Mouse (Mus musculus) kidney, embryonic 14.5 days (tissue): Measurements from ENCODE around the gene Saxo1. TPM values are rescaled to one million over a fixed set of nuclear protein-coding genes. Genes with fewer than 3 reads are reported as not detected.

Experiments used
- ATAC-seq: fragments of 200-750 bp; cut with Nextera tagmentation; 2 replicates; pipeline ENCODE4 v1.8.0; 2017; ENCODE audit warnings: moderate number of reproducible peaks, mild to moderate bottlenecking, moderate TSS enrichment, moderate library complexity; ENCODE audit not compliant: low FRiP score, low TSS enrichment
- H3K27ac ChIP-seq: fragments of 300-500 bp; sonication (generic); 2 replicates; pipeline ENCODE4 v1.5.1; 2014; ENCODE audit warnings: low read depth, mild to moderate bottlenecking, low read length, moderate library complexity, mixed read lengths
- H3K27me3 ChIP-seq: fragments of 300-500 bp; sonication (generic); 2 replicates; pipeline ENCODE4 v1.6.1; 2014; ENCODE audit warnings: mild to moderate bottlenecking, low read length; ENCODE audit not compliant: control insufficient read depth, insufficient read depth
- H3K36me3 ChIP-seq: fragments of 300-500 bp; sonication (generic); 2 replicates; pipeline ENCODE4 v1.6.1; 2014; ENCODE audit warnings: low read length, mixed read lengths; ENCODE audit not compliant: control insufficient read depth, insufficient read depth
- H3K4me1 ChIP-seq: fragments of 300-500 bp; sonication (generic); 2 replicates; pipeline ENCODE4 v1.6.1; 2014; ENCODE audit warnings: low read length, mixed read lengths; ENCODE audit not compliant: control insufficient read depth, insufficient read depth
- H3K4me2 ChIP-seq: fragments of 300-500 bp; sonication (generic); replicated peaks from 2 replicates; pipeline ENCODE4 v1.6.1; 2014; ENCODE audit warnings: low read depth, mild to moderate bottlenecking, low read length
- H3K4me3 ChIP-seq: fragments of 300-500 bp; sonication (generic); 2 replicates; pipeline ENCODE4 v1.5.1; 2014; ENCODE audit warnings: mild to moderate bottlenecking, low read length
- H3K9ac ChIP-seq: fragments of 300-500 bp; sonication (generic); 2 replicates; pipeline ENCODE4 v1.6.1; 2014; ENCODE audit warnings: low read depth, mild to moderate bottlenecking, low read length, moderate library complexity
- H3K9me3 ChIP-seq: fragments of 300-500 bp; sonication (generic); 2 replicates; pipeline ENCODE4 v1.6.1; 2016; ENCODE audit warnings: low read length; ENCODE audit not compliant: control insufficient read depth
- WGBS: fragments of 180-500 bp; shearing (Covaris S2); extraction: QIAGEN DNeasy Blood & Tissue Kit; methylation state at CpG from one replicate; pipeline ENCODE4 v1.1.7; 2014; 5-methylcytosine and 5-hydroxymethylcytosine counted together
- polyA plus RNA-seq: library from polyadenylated mRNA; unstranded; fragments of >200 nt; fragmentation: Nextera tagmentation; extraction: Ambion mirVana; gene quantifications from 2 replicates; pipeline ENCODE4 v1.2.1, GENCODE M21; 2014

Gene Saxo1
- polyA plus RNA-seq, 1 experiment from 2014 or later: 0.12 TPM

- no peaks in the 10 kb centered on the region for H3K27me3 ChIP-seq
- no peak for ATAC-seq
- no peak overlapping the region for H3K9ac ChIP-seq
- no peak overlapping the region for H3K27ac ChIP-seq
- H3K4me2 ChIP-seq: no peak overlapping the region
- no peaks in the 10 kb centered on the region for H3K9me3 ChIP-seq
- no peak overlapping the region for H3K4me3 ChIP-seq
- H3K4me1 ChIP-seq: no peaks in the 10 kb centered on the region
- no peaks in the 10 kb centered on the region for H3K36me3 ChIP-seq
- WGBS: 96% methylated on average over 6 of the region's 6 CpGs
These were observed 75.0 kb downstream of the Saxo1 start for GRCm38 (mm10) chr4:86483013-86483615.

DNA sequence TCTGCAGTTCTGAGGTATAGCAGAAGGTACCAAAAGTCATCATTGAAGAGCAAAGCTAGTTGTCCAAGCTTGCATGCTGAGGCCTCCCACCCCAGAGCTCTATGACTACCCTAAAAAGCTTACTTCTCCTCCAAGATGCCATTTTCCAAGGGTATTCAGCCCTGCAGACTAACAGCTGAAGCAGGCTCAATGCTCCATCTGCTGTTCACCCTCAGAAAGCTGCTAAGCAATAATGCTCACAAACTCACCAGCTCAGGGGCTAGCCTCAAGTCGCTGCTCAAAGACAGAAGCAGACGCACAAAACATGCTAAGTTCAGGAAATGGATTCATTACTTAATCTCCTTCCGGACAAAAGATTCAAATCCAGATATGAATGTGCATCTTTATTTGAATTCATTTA, 77.2 kb downstream of the Saxo1 start:
- H3K4me1 ChIP-seq: no peaks in the 10 kb centered on the region
- no peaks in the 10 kb centered on the region for H3K9me3 ChIP-seq
- ATAC-seq: no peak
- no peak overlapping the region for H3K4me3 ChIP-seq
- no peaks in the 10 kb centered on the region for H3K36me3 ChIP-seq
- H3K27ac ChIP-seq: no peak overlapping the region
- 70% methylated on average over 3 of the region's 3 CpGs for WGBS
- H3K27me3 ChIP-seq: no peaks in the 10 kb centered on the region
- H3K4me2 ChIP-seq: no peak overlapping the region
- no peak overlapping the region for H3K9ac ChIP-seq

- no peaks in the 10 kb centered on the region for H3K36me3 ChIP-seq
- H3K4me3 ChIP-seq: no peak overlapping the region
- no peak overlapping the region for H3K4me2 ChIP-seq
- H3K27me3 ChIP-seq: no peaks in the 10 kb centered on the region
- H3K4me1 ChIP-seq: no peaks in the 10 kb centered on the region
- H3K9me3 ChIP-seq: no peaks in the 10 kb centered on the region
- 90% methylated on average over 5 of the region's 5 CpGs for WGBS
- no peak for ATAC-seq
- no peak overlapping the region for H3K9ac ChIP-seq
- H3K27ac ChIP-seq: no peak overlapping the region
These were observed 93.3 kb downstream of the Saxo1 start for GRCm38 (mm10) chr4:86464808-86465207.

DNA sequence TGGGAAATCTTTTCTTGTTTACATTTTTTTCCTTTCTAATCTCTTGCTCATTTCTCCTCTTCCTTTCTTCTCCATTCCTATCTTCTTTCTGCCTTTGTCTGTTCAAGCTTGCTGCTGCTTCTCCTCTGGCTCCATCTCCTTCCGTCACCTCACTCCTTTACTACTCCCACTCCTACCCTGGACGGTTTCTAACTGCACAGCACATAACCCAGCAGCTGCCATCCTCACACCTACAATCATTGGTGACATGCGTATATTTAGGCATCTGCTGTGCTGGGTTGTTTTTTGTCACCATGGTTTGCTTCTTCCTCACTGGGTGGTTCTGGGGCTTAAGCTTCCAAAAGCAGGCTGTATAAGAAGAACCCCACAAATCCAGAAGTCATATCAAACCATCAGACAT, 107.7 kb downstream of the Saxo1 start:
- Histone ChIP-seq H3K27ac (no peak overlapping the region), H3K4me1 (no peaks in the 10 kb centered on the region), H3K36me3 (no peaks in the 10 kb centered on the region), H3K9ac (no peak overlapping the region), H3K9me3 (no peaks in the 10 kb centered on the region), H3K27me3 (no peaks in the 10 kb centered on the region), H3K4me3 (no peak overlapping the region), H3K4me2 (no peak overlapping the region)
- 72% methylated on average over 3 of the region's 3 CpGs for WGBS
- no peak for ATAC-seq

GRCm38 (mm10) chr4:86436336-86436735, 121.8 kb downstream of the Saxo1 start:
- Histone ChIP-seq H3K27ac (no peak overlapping the region), H3K9me3 (no peaks in the 10 kb centered on the region), H3K9ac (no peak overlapping the region), H3K4me1 (peaks cover 3% of the 10 kb centered on the region; the same call in 1 of the 2 replicates), H3K4me3 (no peak overlapping the region), H3K4me2 (no peak overlapping the region), H3K36me3 (no peaks in the 10 kb centered on the region), H3K27me3 (no peaks in the 10 kb centered on the region)
- 54% methylated on average over 3 of the region's 3 CpGs for WGBS
- ATAC-seq: peak; percentile 85

DNA sequence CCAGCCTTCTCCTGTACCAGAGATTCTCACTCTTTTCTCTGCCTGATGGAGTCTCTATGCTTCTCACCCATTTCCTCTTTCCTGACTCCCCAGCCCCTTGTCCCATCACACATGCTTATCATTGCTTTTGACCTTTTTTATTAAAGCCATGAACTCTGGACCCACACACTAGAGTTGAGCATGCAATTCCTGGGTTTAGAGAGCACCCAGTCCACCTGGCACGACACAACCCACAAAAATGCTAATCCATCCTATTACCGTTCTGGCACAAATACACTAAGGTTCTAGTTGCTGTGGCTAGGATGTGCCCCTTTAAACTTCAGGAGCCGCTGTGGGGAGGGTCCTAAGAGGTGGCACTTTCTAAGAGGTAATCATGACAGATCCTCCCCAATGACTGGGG, 122.5 kb downstream of the Saxo1 start:
- ATAC-seq: no peak
- peaks cover 3% of the 10 kb centered on the region; the same call in 1 of the 2 replicates for H3K4me1 ChIP-seq
- WGBS: 91% methylated on average over 3 of the region's 3 CpGs
- no peak overlapping the region for H3K27ac ChIP-seq
- no peak overlapping the region for H3K9ac ChIP-seq
- H3K36me3 ChIP-seq: no peaks in the 10 kb centered on the region
- H3K4me3 ChIP-seq: no peak overlapping the region
- no peaks in the 10 kb centered on the region for H3K9me3 ChIP-seq
- no peak overlapping the region for H3K4me2 ChIP-seq
- no peaks in the 10 kb centered on the region for H3K27me3 ChIP-seq

DNA sequence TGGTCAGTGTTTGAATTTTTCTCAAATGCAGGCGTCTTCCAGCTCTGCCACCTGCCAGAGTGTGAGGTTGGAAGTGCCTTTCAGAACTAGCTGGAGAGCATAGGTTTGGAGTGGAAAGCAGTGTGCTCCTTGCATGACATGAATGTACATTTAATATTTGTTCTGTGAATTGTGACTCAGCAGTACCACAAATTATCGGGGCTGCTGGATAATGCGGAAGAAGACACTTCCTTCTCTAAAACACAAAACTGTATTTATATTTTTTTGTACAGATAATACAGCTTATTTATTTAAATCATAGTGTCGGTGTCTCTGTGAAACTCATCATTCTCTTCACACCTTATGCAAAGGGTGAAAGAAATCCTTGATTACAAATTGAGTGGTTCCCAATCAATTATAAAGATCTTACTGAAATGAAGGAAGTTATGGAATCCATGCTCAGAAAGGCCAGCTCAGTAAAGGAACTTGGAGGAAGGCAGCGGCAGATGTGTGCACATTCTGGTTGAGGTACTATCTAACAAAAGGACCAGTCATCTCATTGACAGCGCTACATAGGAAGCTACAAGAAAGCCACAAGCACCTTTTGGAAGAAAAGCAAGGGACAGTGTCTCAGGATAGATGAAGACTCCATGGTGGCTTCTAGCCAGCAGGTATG, 129.9 kb downstream of the Saxo1 start:
- no peak overlapping the region for H3K27ac ChIP-seq
- H3K4me2 ChIP-seq: no peak overlapping the region
- no peaks in the 10 kb centered on the region for H3K36me3 ChIP-seq
- no peaks in the 10 kb centered on the region for H3K27me3 ChIP-seq
- WGBS: 93% methylated on average over 6 of the region's 6 CpGs
- H3K4me1 ChIP-seq: no peaks in the 10 kb centered on the region
- H3K9ac ChIP-seq: no peak overlapping the region
- no peak for ATAC-seq
- H3K9me3 ChIP-seq: no peaks in the 10 kb centered on the region
- no peak overlapping the region for H3K4me3 ChIP-seq

- Histone ChIP-seq H3K27ac (no peak overlapping the region), H3K27me3 (no peaks in the 10 kb centered on the region), H3K4me3 (no peak overlapping the region), H3K4me2 (no peak overlapping the region), H3K36me3 (no peaks in the 10 kb centered on the region), H3K4me1 (no peaks in the 10 kb centered on the region), H3K9me3 (no peaks in the 10 kb centered on the region), H3K9ac (no peak overlapping the region)
- WGBS: 80% methylated on average over 5 of the region's 5 CpGs
- no peak for ATAC-seq
These were observed 130.8 kb downstream of the Saxo1 start for GRCm38 (mm10) chr4:86427312-86427711.

DNA sequence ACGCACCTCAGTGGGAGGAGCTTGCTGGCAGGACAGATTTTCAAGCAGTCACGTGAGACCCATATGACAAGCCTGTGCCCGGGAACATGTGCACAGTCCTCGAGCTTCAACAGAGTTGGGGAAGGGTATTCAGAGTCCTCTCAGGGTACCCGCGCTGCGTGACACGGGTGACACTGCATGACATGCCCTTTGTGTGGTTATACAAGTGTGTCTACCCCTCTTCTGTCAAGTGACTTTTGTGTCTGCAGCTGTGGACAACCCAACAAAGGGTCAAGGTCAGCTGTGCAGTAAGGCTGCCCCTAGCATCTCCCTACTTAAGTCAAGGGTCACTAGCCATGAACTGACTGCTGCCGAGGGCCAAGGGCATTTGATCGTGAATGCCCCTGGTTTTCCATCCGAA, 131.6 kb downstream of the Saxo1 start:
- no peak overlapping the region for H3K9ac ChIP-seq
- ATAC-seq: 0 out of 2 replicates have a peak, but pooled peaks have one; percentile 35
- 78% methylated on average over 11 of the region's 11 CpGs for WGBS
- H3K9me3 ChIP-seq: no peaks in the 10 kb centered on the region
- no peaks in the 10 kb centered on the region for H3K27me3 ChIP-seq
- H3K4me1 ChIP-seq: no peaks in the 10 kb centered on the region
- no peak overlapping the region for H3K27ac ChIP-seq
- H3K36me3 ChIP-seq: no peaks in the 10 kb centered on the region
- no peak overlapping the region for H3K4me2 ChIP-seq
- no peak overlapping the region for H3K4me3 ChIP-seq
